Mouse (Mus musculus): ENCODE measurements at regions not wholly inside any gene's neighbourhood (a gene's known extent, or its start where the extent isn't known, plus 50 kb on each side); places are given as distances from the start of the nearest gene placed in this dataset.
A peak's percentile ranks its signal among the peaks of the same experiment; 100 is the strongest.

DNA sequence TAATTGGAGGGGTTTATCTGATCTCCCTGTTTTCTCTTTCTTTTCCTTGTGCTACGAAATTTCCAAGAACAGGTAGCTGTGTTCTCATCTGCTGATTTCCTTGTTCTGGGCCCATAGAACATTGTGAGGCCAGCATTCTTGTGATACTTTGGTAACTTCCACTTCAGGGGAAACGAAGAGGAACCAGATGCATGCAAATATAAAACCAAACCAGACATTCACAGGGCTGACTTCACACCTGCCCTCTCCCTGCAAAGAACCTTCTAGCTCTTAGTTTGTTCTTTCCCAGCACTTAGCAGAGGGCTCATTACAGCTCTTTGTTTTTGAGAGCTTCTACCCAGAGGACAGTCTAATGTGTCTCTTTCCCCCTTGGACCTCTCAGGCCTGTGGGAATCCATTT, 94.3 kb downstream of the Klf5 start:
- Histone ChIP-seq H3K9me3 (ENCODE audit: low read length) (no peaks in the 10 kb centered on the region), H3K4me1 (ENCODE audit: insufficient read depth, low read depth, low read length) (no peaks in the 10 kb centered on the region), H3K4me2 (replicated peaks; ENCODE audit: low read depth, low read length) (no peak overlapping the region), H3K27me3 (replicated peaks; ENCODE audit: insufficient read depth, low read length) (no peaks in the 10 kb centered on the region), H3K27ac (ENCODE audit: low read length) (no peak overlapping the region), H3K4me3 (ENCODE audit: low read depth, low read length) (no peak overlapping the region), H3K9ac (replicated peaks; ENCODE audit: low read depth) (no peak overlapping the region), H3K36me3 (ENCODE audit: insufficient read depth, low read length) (no peaks in the 10 kb centered on the region)
- 72% methylated on average over 2 of the region's 2 CpGs for WGBS
- no peak for DNase-seq (ENCODE audit: low spot score)
- ATAC-seq, result no peak
- TF ChIP-seq EP300 (IDR thresholded peaks at IDR 0.05) (no peak), CTCF (IDR thresholded peaks at IDR 0.05) (no peak)

GRCm38 (mm10) chr14:99393611-99394010, 95.1 kb downstream of the Klf5 start:
- Histone ChIP-seq H3K4me3 (ENCODE audit: low read depth, low read length) (no peak overlapping the region), H3K9ac (replicated peaks; ENCODE audit: low read depth) (no peak overlapping the region), H3K27ac (ENCODE audit: low read length) (no peak overlapping the region), H3K9me3 (ENCODE audit: low read length) (no peaks in the 10 kb centered on the region), H3K27me3 (replicated peaks; ENCODE audit: insufficient read depth, low read length) (no peaks in the 10 kb centered on the region), H3K36me3 (ENCODE audit: insufficient read depth, low read length) (no peaks in the 10 kb centered on the region), H3K4me1 (ENCODE audit: insufficient read depth, low read depth, low read length) (no peaks in the 10 kb centered on the region), H3K4me2 (replicated peaks; ENCODE audit: low read depth, low read length) (no peak overlapping the region)
- ATAC-seq (no peak), DNase-seq (ENCODE audit: low spot score) (no peak)
- WGBS, result 81% methylated on average over 8 of the region's 8 CpGs
- TF ChIP-seq CTCF (IDR thresholded peaks at IDR 0.05) (no peak), EP300 (IDR thresholded peaks at IDR 0.05) (no peak)

DNA sequence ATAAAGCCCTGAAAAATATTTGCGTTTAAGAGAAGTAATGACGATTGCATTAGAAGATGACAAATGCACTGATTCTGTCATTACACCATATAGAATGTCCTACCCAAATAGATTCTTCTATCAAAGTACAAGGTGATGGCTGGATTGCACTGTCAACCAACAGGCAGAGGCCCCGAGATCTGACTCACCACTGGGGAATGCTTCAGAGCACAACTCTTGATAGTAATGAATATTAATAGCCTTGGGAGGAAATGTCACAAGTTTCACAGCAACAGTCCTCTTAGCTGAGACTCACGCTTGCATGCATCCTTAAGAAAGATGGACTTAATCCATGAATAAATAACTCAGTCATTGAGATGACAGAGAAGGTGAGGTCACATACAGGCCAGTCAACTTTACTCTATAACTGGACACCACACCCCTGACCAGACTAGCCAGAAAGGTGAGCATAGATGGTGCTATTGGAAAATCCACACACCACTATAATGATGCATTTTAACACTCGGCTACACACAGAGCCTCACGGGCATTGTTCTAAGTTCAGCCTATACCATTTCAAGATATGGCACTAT, 104.8 kb downstream of the Klf5 start:
- H3K27ac ChIP-seq (ENCODE audit: low read length), result no peak overlapping the region
- ATAC-seq, result no peak
- TF ChIP-seq EP300 (IDR thresholded peaks at IDR 0.05), result no peak
- no peak overlapping the region for H3K4me2 ChIP-seq (replicated peaks; ENCODE audit: low read depth, low read length)
- no peaks in the 10 kb centered on the region for H3K27me3 ChIP-seq (replicated peaks; ENCODE audit: insufficient read depth, low read length)
- H3K36me3 ChIP-seq (ENCODE audit: insufficient read depth, low read length), result no peaks in the 10 kb centered on the region
- no peak for DNase-seq (ENCODE audit: low spot score)
- no peak overlapping the region for H3K9ac ChIP-seq (replicated peaks; ENCODE audit: low read depth)
- 72% methylated on average over 6 of the region's 6 CpGs for WGBS
- H3K4me3 ChIP-seq (ENCODE audit: low read depth, low read length), result no peak overlapping the region
- H3K4me1 ChIP-seq (ENCODE audit: insufficient read depth, low read depth, low read length), result no peaks in the 10 kb centered on the region
- no peaks in the 10 kb centered on the region for H3K9me3 ChIP-seq (ENCODE audit: low read length)

- Histone ChIP-seq H3K9me3 (ENCODE audit: low read length) (no peaks in the 10 kb centered on the region), H3K9ac (replicated peaks; ENCODE audit: low read depth) (no peak overlapping the region), H3K36me3 (ENCODE audit: insufficient read depth, low read length) (no peaks in the 10 kb centered on the region), H3K27ac (ENCODE audit: low read length) (no peak overlapping the region), H3K4me3 (ENCODE audit: low read depth, low read length) (no peak overlapping the region), H3K4me1 (ENCODE audit: insufficient read depth, low read depth, low read length) (no peaks in the 10 kb centered on the region), H3K27me3 (replicated peaks; ENCODE audit: insufficient read depth, low read length) (no peaks in the 10 kb centered on the region), H3K4me2 (replicated peaks; ENCODE audit: low read depth, low read length) (no peak overlapping the region)
- TF ChIP-seq CTCF (IDR thresholded peaks at IDR 0.05), result no peak
- no peak for TF ChIP-seq EP300 (IDR thresholded peaks at IDR 0.05)
- WGBS, result 73% methylated on average over 5 of the region's 5 CpGs
- ATAC-seq (no peak), DNase-seq (ENCODE audit: low spot score) (no peak)
Observed at GRCm38 (mm10) chr14:99405228-99405627, 106.7 kb downstream of the Klf5 start.

- no peak overlapping the region for H3K9ac ChIP-seq (replicated peaks; ENCODE audit: low read depth)
- H3K27ac ChIP-seq (ENCODE audit: low read length), result no peak overlapping the region
- no peak overlapping the region for H3K4me2 ChIP-seq (replicated peaks; ENCODE audit: low read depth, low read length)
- TF ChIP-seq EP300 (IDR thresholded peaks at IDR 0.05), result no peak; the same call in 1 of the 2 replicates
- no peak for TF ChIP-seq CTCF (IDR thresholded peaks at IDR 0.05)
- H3K27me3 ChIP-seq (replicated peaks; ENCODE audit: insufficient read depth, low read length), result no peaks in the 10 kb centered on the region
- 18% methylated on average over 5 of the region's 5 CpGs for WGBS
- H3K4me3 ChIP-seq (ENCODE audit: low read depth, low read length), result no peak overlapping the region
- ATAC-seq, result peak; percentile 44
- no peaks in the 10 kb centered on the region for H3K4me1 ChIP-seq (ENCODE audit: insufficient read depth, low read depth, low read length)
- no peaks in the 10 kb centered on the region for H3K36me3 ChIP-seq (ENCODE audit: insufficient read depth, low read length)
- DNase-seq (ENCODE audit: low spot score), result no peak
- H3K9me3 ChIP-seq (ENCODE audit: low read length), result no peaks in the 10 kb centered on the region
Observed at GRCm38 (mm10) chr14:99411835-99412234, 113.3 kb downstream of the Klf5 start.

- Histone ChIP-seq H3K9me3 (ENCODE audit: low read length) (no peaks in the 10 kb centered on the region), H3K4me3 (ENCODE audit: low read depth, low read length) (no peak overlapping the region), H3K4me2 (replicated peaks; ENCODE audit: low read depth, low read length) (no peak overlapping the region), H3K9ac (replicated peaks; ENCODE audit: low read depth) (no peak overlapping the region), H3K27me3 (replicated peaks; ENCODE audit: insufficient read depth, low read length) (no peaks in the 10 kb centered on the region), H3K27ac (ENCODE audit: low read length) (no peak overlapping the region), H3K36me3 (ENCODE audit: insufficient read depth, low read length) (no peaks in the 10 kb centered on the region), H3K4me1 (ENCODE audit: insufficient read depth, low read depth, low read length) (no peaks in the 10 kb centered on the region)
- ATAC-seq (no peak), DNase-seq (ENCODE audit: low spot score) (no peak)
- 42% methylated on average over 3 of the region's 3 CpGs for WGBS
- no peak for TF ChIP-seq EP300 (IDR thresholded peaks at IDR 0.05)
- TF ChIP-seq CTCF (IDR thresholded peaks at IDR 0.05), result no peak
Observed at GRCm38 (mm10) chr14:99416169-99416568, 117.7 kb downstream of the Klf5 start.

GRCm38 (mm10) chr14:99418970-99419369, 120.5 kb downstream of the Klf5 start:
- WGBS, result 92% methylated on average over 5 of the region's 5 CpGs
- Histone ChIP-seq H3K4me3 (ENCODE audit: low read depth, low read length) (no peak overlapping the region), H3K27ac (ENCODE audit: low read length) (no peak overlapping the region), H3K4me2 (replicated peaks; ENCODE audit: low read depth, low read length) (no peak overlapping the region), H3K4me1 (ENCODE audit: insufficient read depth, low read depth, low read length) (no peaks in the 10 kb centered on the region), H3K9me3 (ENCODE audit: low read length) (no peaks in the 10 kb centered on the region), H3K36me3 (ENCODE audit: insufficient read depth, low read length) (no peaks in the 10 kb centered on the region), H3K27me3 (replicated peaks; ENCODE audit: insufficient read depth, low read length) (no peaks in the 10 kb centered on the region), H3K9ac (replicated peaks; ENCODE audit: low read depth) (no peak overlapping the region)
- TF ChIP-seq CTCF (IDR thresholded peaks at IDR 0.05) (no peak), EP300 (IDR thresholded peaks at IDR 0.05) (no peak)
- no peak for DNase-seq (ENCODE audit: low spot score)
- ATAC-seq, result no peak

Data from lung, postnatal 0 days (tissue).